Comparison of ENCODE assay signal across 18 mouse cellular contexts in genomic region chr17:5653981-5654380, GRCm38 (mm10).
DNase-seq lines count a peak whose midpoint lies in the region; ATAC-seq and TF ChIP-seq lines count a peak whose summit lies in the region.
"Had no signal": no experiment of that assay in that cellular context is flagged by ENCODE, and none has a peak within 500 bp of the region (broad histone marks: within the 10 kb centered on the region; RNA-seq: fewer than 3 reads in every experiment).

No protein-coding gene starts in this region.

- no peaks in the 10 kb centered on the region; the same call in 1 of the 2 replicates for H3K27me3 ChIP-seq in forebrain, embryonic 14.5 days (replicated peaks; ENCODE audit: control insufficient read depth, insufficient read depth, low read length)
- H3K27me3 ChIP-seq in forebrain, embryonic 10.5 days (ENCODE audit: poor library complexity, severe bottlenecking), result peaks cover 32% of the 10 kb centered on the region
- no peaks in the 10 kb centered on the region for H3K27me3 ChIP-seq in kidney, embryonic 15.5 days
- H3K27me3 ChIP-seq: CH12.LX; embryonic facial prominence, embryonic 13.5 days had no signal

- H3K36me3 ChIP-seq in forebrain, embryonic 14.5 days (ENCODE audit: control insufficient read depth, insufficient read depth, low read length), result no peaks in the 10 kb centered on the region
- H3K36me3 ChIP-seq in forebrain, embryonic 10.5 days (replicated peaks), result no peaks in the 10 kb centered on the region
- no peaks in the 10 kb centered on the region for H3K36me3 ChIP-seq in kidney, embryonic 15.5 days
- H3K36me3 ChIP-seq: embryonic facial prominence, embryonic 13.5 days had no signal

- H3K4me2 ChIP-seq in forebrain, embryonic 14.5 days (ENCODE audit: low read length), result no peak overlapping the region
- H3K4me2 ChIP-seq in kidney, embryonic 15.5 days, result no peak overlapping the region
- H3K4me2 ChIP-seq: embryonic facial prominence, embryonic 13.5 days; liver, embryonic 11.5 days had no signal

- 76% methylated on average over 9 of the region's 9 CpGs for WGBS in forebrain, embryonic 14.5 days
- WGBS in forebrain, embryonic 10.5 days, result 88% methylated on average over 9 of the region's 9 CpGs
- WGBS in kidney, embryonic 15.5 days, result 86% methylated on average over 9 of the region's 9 CpGs

- intact Hi-C loops in gastrocnemius, adult 2 months (cut with DNase I), result no loop called here
- intact Hi-C loops in heart, postnatal 10 days (cut with DNase I), result no loop called here

- ATAC-seq in forebrain, embryonic 14.5 days, result no peak
- ATAC-seq in kidney, embryonic 15.5 days (replicated peaks; ENCODE audit: low FRiP score), result no peak
- ATAC-seq: hindbrain, embryonic 16.5 days; intestine, embryonic 16.5 days had no signal

- DNase-seq in forebrain, embryonic 14.5 days (ENCODE audit: low spot score), result peak; percentile 9
- DNase-seq in forebrain, embryonic 10.5 days (ENCODE audit: extremely low spot score, low spot score), result no peak
- peak; percentile 12 for DNase-seq in kidney, postnatal 14 days
- DNase-seq in gastrocnemius, adult 2 months, result peak; percentile 56
- DNase-seq in heart, postnatal 10 days, result peak; percentile 23 to 48
- no peak for DNase-seq in right cerebral cortex, adult 2 months (ENCODE audit: low spot score in 2 of 2)
- no peak for DNase-seq in frontal cortex, postnatal 10 days (ENCODE audit: low spot score in 2 of 2)
- DNase-seq: lung, adult 18-20 months; retina, postnatal 1 day; right cerebral cortex, postnatal 4 days had no signal

- no peak overlapping the region for H3K4me3 ChIP-seq in forebrain, embryonic 14.5 days (ENCODE audit: low read depth, low read length)
- H3K4me3 ChIP-seq in forebrain, embryonic 10.5 days, result no peak overlapping the region
- H3K4me3 ChIP-seq in kidney, embryonic 15.5 days (replicated peaks), result no peak overlapping the region
- H3K4me3 ChIP-seq in gastrocnemius, adult 2 months, result 0 out of 2 replicates have a peak overlapping the region, but pooled peaks have one; percentile 15
- H3K4me3 ChIP-seq: embryonic facial prominence, embryonic 13.5 days; left cerebral cortex, adult 2 months had no signal

- H3K9me3 ChIP-seq in forebrain, embryonic 14.5 days (replicated peaks; ENCODE audit: control insufficient read depth, low read length), result no peaks in the 10 kb centered on the region
- H3K9me3 ChIP-seq in forebrain, embryonic 10.5 days, result no peaks in the 10 kb centered on the region
- H3K9me3 ChIP-seq in kidney, embryonic 15.5 days (replicated peaks), result no peaks in the 10 kb centered on the region
- H3K9me3 ChIP-seq: embryonic facial prominence, embryonic 13.5 days had no signal

- TF ChIP-seq CTCF in gastrocnemius, adult 2 months (IDR thresholded peaks at IDR 0.05), result no peak

- H3K27ac ChIP-seq in forebrain, embryonic 14.5 days (ENCODE audit: low read depth, low read length), result no peak overlapping the region
- no peak overlapping the region for H3K27ac ChIP-seq in forebrain, embryonic 10.5 days
- H3K27ac ChIP-seq in kidney, embryonic 15.5 days, result no peak overlapping the region
- H3K27ac ChIP-seq in gastrocnemius, adult 2 months, result no peak overlapping the region
- H3K27ac ChIP-seq: embryonic facial prominence, embryonic 13.5 days; left cerebral cortex, adult 2 months; stomach, postnatal 0 days had no signal

- no peaks in the 10 kb centered on the region for H3K4me1 ChIP-seq in forebrain, embryonic 14.5 days (ENCODE audit: control insufficient read depth, insufficient read depth, low read length)
- H3K4me1 ChIP-seq in forebrain, embryonic 10.5 days, result peaks cover 5% of the 10 kb centered on the region; the same call in 1 of the 2 replicates
- H3K4me1 ChIP-seq in kidney, embryonic 15.5 days, result no peaks in the 10 kb centered on the region

- H3K9ac ChIP-seq in forebrain, embryonic 14.5 days (ENCODE audit: low read length), result no peak overlapping the region
- no peak overlapping the region for H3K9ac ChIP-seq in kidney, embryonic 15.5 days
- H3K9ac ChIP-seq: embryonic facial prominence, embryonic 13.5 days had no signal

Comparison
In these comparisons a context has a peak if more than half of its experiments do, and no peak if none do; other contexts are left out.
1. DNase-seq: peak in forebrain, embryonic 14.5 days (single experiment), kidney, postnatal 14 days (single experiment), gastrocnemius, adult 2 months (single experiment) and heart, postnatal 10 days (2 of 2); none in forebrain, embryonic 10.5 days (single experiment), right cerebral cortex, adult 2 months (0 of 2) and frontal cortex, postnatal 10 days (0 of 2).